Mouse (Mus musculus) MEL (cell line): Measurements from ENCODE around the gene Trappc6a.

Source experiments
- CHD2 ChIP-seq: IDR thresholded peaks from 2 replicates; pipeline ENCODE4 v1.6.1; 2011; ENCODE audit warnings: low read length, improper control_type of control experiment
- E2F4 ChIP-seq: IDR thresholded peaks from 2 replicates; pipeline ENCODE4 v1.6.1; 2011; ENCODE audit warnings: low read depth, low read length, improper control_type of control experiment, borderline replicate concordance
- GABPA ChIP-seq: IDR thresholded peaks from 2 replicates; pipeline ENCODE4 v1.6.1; 2012; ENCODE audit warnings: low read depth, mild to moderate bottlenecking, inconsistent platforms, low read length, improper control_type of control experiment, moderate library complexity
- MAX ChIP-seq: IDR thresholded peaks from 2 replicates; pipeline ENCODE4 v1.6.1; 2011; ENCODE audit warnings: low read length, improper control_type of control experiment
- USF1 ChIP-seq: IDR thresholded peaks from 2 replicates; pipeline ENCODE4 v1.6.1; 2014; ENCODE audit warnings: low read depth, mild to moderate bottlenecking, inconsistent platforms, low read length, improper control_type of control experiment, moderate library complexity

DNA sequence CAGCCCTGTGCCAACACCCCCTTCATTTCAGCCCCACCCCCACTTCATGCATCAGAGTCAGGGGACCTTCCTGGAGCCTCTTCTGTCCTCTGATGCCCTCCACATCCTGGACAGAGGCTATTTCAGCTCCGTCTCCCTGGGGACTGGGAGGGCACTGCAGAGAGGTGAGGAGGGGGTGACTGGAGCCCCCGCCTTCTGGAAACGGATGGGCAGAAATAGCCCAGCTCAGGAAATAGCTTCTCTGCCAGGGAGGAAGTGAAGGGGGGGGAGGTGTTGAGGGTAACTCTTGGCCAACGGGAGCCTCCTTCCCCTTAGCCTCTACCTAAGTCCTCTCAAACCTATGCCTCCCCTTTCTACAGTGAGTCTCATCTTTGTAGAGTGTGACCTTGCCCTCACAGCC lies 35.8 kb upstream of the Trappc6a start:
- TF ChIP-seq GABPA = no peak
- TF ChIP-seq USF1 = no peak
- no peak for TF ChIP-seq E2F4
- TF ChIP-seq MAX = no peak
- no peak for TF ChIP-seq CHD2
